Mouse (Mus musculus): ENCODE results near the gene Rab2b. TPM values are rescaled to one million over a fixed set of nuclear protein-coding genes. Genes with fewer than 3 reads are reported as not detected.

Gene Rab2b
- 3.4 TPM for polyA plus RNA-seq (2014; fragmentation: Illumina TruSeq; extraction: RNeasy Lipid Tissue Mini Kit (QIAGEN cat#74804); ENCODE audit: low read depth, low replicate concordance)

DNA sequence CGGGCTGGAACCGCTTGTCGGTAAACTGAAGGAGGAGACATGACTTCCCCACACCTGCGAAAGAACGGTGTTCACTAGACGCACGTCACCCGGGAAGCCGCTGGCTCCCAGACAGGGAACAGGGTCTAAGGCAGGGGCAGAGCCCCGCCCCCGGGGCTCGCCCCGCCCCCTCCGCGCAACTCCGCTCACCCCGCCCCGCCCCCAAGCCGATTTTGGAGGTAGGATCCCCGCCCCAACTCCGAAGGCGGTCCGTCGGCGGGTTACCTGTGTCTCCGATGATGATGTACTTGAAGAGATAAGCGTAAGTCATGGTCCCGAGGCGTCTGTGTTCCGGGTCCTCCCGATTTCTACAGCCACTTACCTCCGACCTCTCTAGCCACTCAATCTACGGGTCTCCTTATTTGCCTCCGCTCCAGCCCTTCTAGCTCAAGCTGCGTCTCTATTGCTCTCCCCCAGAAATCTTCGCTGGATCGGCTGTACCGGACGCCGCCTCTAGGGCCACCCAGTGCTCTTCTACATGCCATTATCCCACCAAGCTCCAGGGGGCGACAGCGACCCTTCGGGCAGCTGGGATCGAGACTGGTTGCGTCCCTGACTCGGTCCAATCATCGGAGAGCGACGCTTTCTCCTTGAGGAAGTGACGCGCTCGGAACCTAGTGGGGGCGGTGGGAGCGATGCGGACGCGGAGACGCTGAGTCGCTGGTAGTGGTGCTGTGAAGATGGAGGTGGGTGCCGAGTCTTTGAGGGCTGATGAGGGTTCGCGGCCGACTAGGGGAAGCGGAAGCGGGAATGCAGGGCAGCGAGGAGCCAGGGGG, at the start of gene Rab2b, which contains the start of gene Tox4:
TSS of gene Rab2b (minus strand) at position 614 of the 815 bp plus-strand sequence.
TSS of gene Tox4 (plus strand) at position 215 of the 815 bp plus-strand sequence.

DNA sequence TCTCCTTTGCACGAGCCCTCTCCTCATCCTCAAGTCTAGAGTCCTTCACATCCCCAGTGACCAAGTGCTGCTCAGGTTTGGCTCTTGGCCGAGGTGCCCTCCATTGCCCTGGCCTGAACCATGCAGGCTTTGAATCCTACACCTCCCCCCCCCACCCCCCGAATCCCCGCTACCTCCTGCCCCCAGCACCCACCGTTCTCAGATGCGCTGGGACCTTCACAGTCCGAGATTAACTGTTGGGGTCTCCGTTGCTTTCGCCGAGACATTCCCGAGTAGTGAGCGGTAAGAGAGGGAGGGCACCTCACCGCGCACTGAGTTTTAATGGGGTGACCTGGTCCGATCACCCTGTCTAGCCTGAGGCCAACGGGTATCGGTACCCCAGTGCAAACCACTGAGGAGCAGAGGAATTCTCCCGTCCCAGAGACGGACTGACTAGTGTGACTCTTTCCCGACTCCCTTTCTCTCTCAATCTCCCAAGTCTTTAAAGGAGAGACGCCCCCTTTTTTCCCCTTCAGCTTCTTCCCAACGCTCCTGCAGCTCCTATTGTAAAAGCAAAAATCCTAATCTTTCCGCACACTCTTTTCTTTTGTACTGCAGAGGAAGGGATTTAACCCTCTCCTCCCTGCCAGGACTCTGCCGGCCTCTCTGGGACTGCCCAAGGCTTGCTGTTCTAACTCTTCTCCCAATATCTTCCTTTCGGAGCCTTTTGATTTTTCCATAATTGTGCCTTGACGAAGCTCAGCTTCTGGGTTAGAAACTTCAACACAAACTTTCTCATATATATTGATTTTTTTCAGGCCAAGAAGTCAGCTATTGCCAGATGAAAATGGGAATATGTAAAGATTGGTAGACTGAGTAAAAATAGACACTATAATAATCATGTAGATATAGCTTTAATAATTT, 48.8 kb upstream of the Rab2b start, which contains the start of gene Sall2:
TSS of gene Sall2 (minus strand) at position 853 of the 903 bp plus-strand sequence.

GRCm38 (mm10) chr14:52304644-52305271, 25.4 kb upstream of the Rab2b start, which contains the start of gene Mettl3:
Gene Mettl3, minus strand, starts transcription at chr14:52305128.

GRCm38 (mm10) chr14:52257484-52258213, 21.7 kb downstream of the Rab2b start, which contains the start of gene Chd8:
Gene Chd8, minus strand, starts transcription at chr14:52257780.

Other genes starting within 250 kb of the Rab2b start
- gene Olfr221, start 237.1 kb downstream of the Rab2b start, polyA plus RNA-seq (2014; fragmentation: Illumina TruSeq; extraction: RNeasy Lipid Tissue Mini Kit (QIAGEN cat#74804); ENCODE audit: low read depth, low replicate concordance) = not detected
- gene Hnrnpc, start 175.5 kb downstream of the Rab2b start, polyA plus RNA-seq (2014; fragmentation: Illumina TruSeq; extraction: RNeasy Lipid Tissue Mini Kit (QIAGEN cat#74804); ENCODE audit: low read depth, low replicate concordance) = 162 TPM
- 0.48 TPM for gene Rpgrip1, start 168.8 kb downstream of the Rab2b start, polyA plus RNA-seq (2014; fragmentation: Illumina TruSeq; extraction: RNeasy Lipid Tissue Mini Kit (QIAGEN cat#74804); ENCODE audit: low read depth, low replicate concordance)
- gene Supt16, start 82.1 kb downstream of the Rab2b start, polyA plus RNA-seq (2014; fragmentation: Illumina TruSeq; extraction: RNeasy Lipid Tissue Mini Kit (QIAGEN cat#74804); ENCODE audit: low read depth, low replicate concordance) = 16.4 TPM
- gene Chd8, start 21.8 kb downstream of the Rab2b start, polyA plus RNA-seq (2014; fragmentation: Illumina TruSeq; extraction: RNeasy Lipid Tissue Mini Kit (QIAGEN cat#74804); ENCODE audit: low read depth, low replicate concordance) = 10.4 TPM
- 15.6 TPM for gene Tox4, start 399 bp downstream of the Rab2b start, polyA plus RNA-seq (2014; fragmentation: Illumina TruSeq; extraction: RNeasy Lipid Tissue Mini Kit (QIAGEN cat#74804); ENCODE audit: low read depth, low replicate concordance)
- gene Mettl3, start 25.6 kb upstream of the Rab2b start, polyA plus RNA-seq (2014; fragmentation: Illumina TruSeq; extraction: RNeasy Lipid Tissue Mini Kit (QIAGEN cat#74804); ENCODE audit: low read depth, low replicate concordance) = 16.2 TPM
- 0.66 TPM for gene Sall2, start 49.2 kb upstream of the Rab2b start, polyA plus RNA-seq (2014; fragmentation: Illumina TruSeq; extraction: RNeasy Lipid Tissue Mini Kit (QIAGEN cat#74804); ENCODE audit: low read depth, low replicate concordance)
- gene Olfr1513, start 76.9 kb upstream of the Rab2b start, polyA plus RNA-seq (2014; fragmentation: Illumina TruSeq; extraction: RNeasy Lipid Tissue Mini Kit (QIAGEN cat#74804); ENCODE audit: low read depth, low replicate concordance) = not detected
- gene Olfr1512, start 99.6 kb upstream of the Rab2b start, polyA plus RNA-seq (2014; fragmentation: Illumina TruSeq; extraction: RNeasy Lipid Tissue Mini Kit (QIAGEN cat#74804); ENCODE audit: low read depth, low replicate concordance) = not detected
- gene Olfr1511, start 117.8 kb upstream of the Rab2b start, polyA plus RNA-seq (2014; fragmentation: Illumina TruSeq; extraction: RNeasy Lipid Tissue Mini Kit (QIAGEN cat#74804); ENCODE audit: low read depth, low replicate concordance) = not detected
- gene Olfr1510, start 134.8 kb upstream of the Rab2b start, polyA plus RNA-seq (2014; fragmentation: Illumina TruSeq; extraction: RNeasy Lipid Tissue Mini Kit (QIAGEN cat#74804); ENCODE audit: low read depth, low replicate concordance) = not detected
- gene Olfr1509, start 163.4 kb upstream of the Rab2b start, polyA plus RNA-seq (2014; fragmentation: Illumina TruSeq; extraction: RNeasy Lipid Tissue Mini Kit (QIAGEN cat#74804); ENCODE audit: low read depth, low replicate concordance) = not detected
- gene Olfr1508, start 187.9 kb upstream of the Rab2b start, polyA plus RNA-seq (2014; fragmentation: Illumina TruSeq; extraction: RNeasy Lipid Tissue Mini Kit (QIAGEN cat#74804); ENCODE audit: low read depth, low replicate concordance) = not detected
- gene Olfr1507, start 216.2 kb upstream of the Rab2b start, polyA plus RNA-seq (2014; fragmentation: Illumina TruSeq; extraction: RNeasy Lipid Tissue Mini Kit (QIAGEN cat#74804); ENCODE audit: low read depth, low replicate concordance) = not detected

Data from liver, adult 10 weeks (tissue).